ENCODE assay signal across 11 mouse cellular contexts in the genomic region with DNA sequence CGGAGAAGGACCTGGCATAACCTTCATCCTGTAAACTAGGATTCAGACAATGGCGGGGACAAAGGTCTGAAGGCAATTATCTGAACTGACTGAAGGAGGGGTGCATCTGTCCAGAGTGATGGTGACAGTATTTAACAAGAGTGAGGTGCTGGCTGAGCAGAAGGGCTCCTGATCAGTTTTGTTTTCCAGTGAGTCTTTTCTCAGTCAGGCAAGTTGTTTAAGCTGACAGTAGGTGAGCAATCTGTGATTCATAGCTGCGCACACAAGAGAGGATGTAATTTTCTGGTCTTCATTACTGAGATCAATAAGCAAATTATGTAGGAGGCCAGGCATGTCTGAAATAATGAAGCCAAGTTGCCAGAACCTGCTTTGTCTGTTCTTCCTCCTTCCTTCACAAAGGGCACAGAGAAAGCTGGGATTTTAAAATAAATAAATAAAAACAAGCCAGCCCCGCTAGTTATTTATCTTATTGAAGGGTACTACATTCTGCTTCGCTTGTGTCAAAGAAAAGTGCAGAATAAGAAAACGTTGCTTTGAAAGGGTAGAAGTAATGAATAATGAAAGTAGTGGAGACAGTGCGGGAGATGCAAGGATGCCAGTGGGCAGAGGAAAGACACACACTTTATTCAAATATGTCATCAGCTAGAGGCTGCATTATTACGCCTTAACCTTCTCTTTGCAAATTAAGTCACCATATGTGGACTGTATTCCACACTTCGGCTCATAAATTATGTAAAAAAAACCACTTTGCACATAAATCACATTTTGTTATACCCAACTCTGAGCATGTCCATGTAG.
DNase-seq lines count a peak whose midpoint lies in the region; ATAC-seq and TF ChIP-seq lines count a peak whose summit lies in the region.
"Had no signal": no experiment of that assay in that cellular context is flagged by ENCODE, and none has a peak within 500 bp of the region (broad histone marks: within the 10 kb centered on the region; RNA-seq: fewer than 3 reads in every experiment).

No protein-coding gene starts in this region.

- TF ChIP-seq CTCF in brain, embryonic 14.5 days (IDR thresholded peaks at IDR 0.05; ENCODE audit: borderline replicate concordance, extremely low read depth, insufficient read depth, insufficient read length), result no peak

- peak; percentile 61 for ATAC-seq in hindbrain, embryonic 11.5 days (ENCODE audit: low FRiP score)
- 0 out of 2 replicates have a peak, but pooled peaks have one; percentile 52 for ATAC-seq in midbrain, embryonic 12.5 days (ENCODE audit: low FRiP score, low read depth)

- WGBS in hindbrain, embryonic 11.5 days, result 53% methylated on average over 9 of the region's 9 CpGs
- WGBS in hindbrain, embryonic 10.5 days, result 63% methylated on average over 9 of the region's 9 CpGs
- WGBS in midbrain, embryonic 12.5 days, result 60% methylated on average over 9 of the region's 9 CpGs

- no peak for TF ChIP-seq POLR2A in brain, embryonic 14.5 days (IDR thresholded peaks at IDR 0.05; ENCODE audit: borderline replicate concordance, extremely low read depth, insufficient read depth, insufficient read length, poor library complexity, severe bottlenecking)

- H3K4me1 ChIP-seq in hindbrain, embryonic 11.5 days (replicated peaks; ENCODE audit: control insufficient read depth, insufficient read depth, low read length), result no peaks in the 10 kb centered on the region
- 0 out of 2 replicates have a peak, but pooled peaks cover 3% of the 10 kb centered on the region for H3K4me1 ChIP-seq in hindbrain, embryonic 10.5 days (replicated peaks)
- H3K4me1 ChIP-seq in midbrain, embryonic 12.5 days, result 0 out of 2 replicates have a peak, but pooled peaks cover 5% of the 10 kb centered on the region

- no peak overlapping the region for H3K27ac ChIP-seq in hindbrain, embryonic 11.5 days (ENCODE audit: low read depth, low read length)
- no peak overlapping the region for H3K27ac ChIP-seq in hindbrain, embryonic 10.5 days
- no peak overlapping the region for H3K27ac ChIP-seq in midbrain, embryonic 12.5 days (replicated peaks)
- H3K27ac ChIP-seq: liver, embryonic 14.5 days had no signal

- H3K9me3 ChIP-seq in hindbrain, embryonic 11.5 days (ENCODE audit: control insufficient read depth, low read length), result no peaks in the 10 kb centered on the region
- no peaks in the 10 kb centered on the region for H3K9me3 ChIP-seq in hindbrain, embryonic 10.5 days
- no peaks in the 10 kb centered on the region for H3K9me3 ChIP-seq in midbrain, embryonic 12.5 days

- no peaks in the 10 kb centered on the region for H3K36me3 ChIP-seq in hindbrain, embryonic 11.5 days (ENCODE audit: control insufficient read depth, insufficient read depth, low read length)
- H3K36me3 ChIP-seq in hindbrain, embryonic 10.5 days, result no peaks in the 10 kb centered on the region
- H3K36me3 ChIP-seq in midbrain, embryonic 12.5 days, result no peaks in the 10 kb centered on the region

- DNase-seq in hindbrain, embryonic 11.5 days (ENCODE audit: low spot score), result peak; percentile 6
- no peak for DNase-seq in hindbrain, embryonic 10.5 days (ENCODE audit: low spot score)
- DNase-seq in Muller cell, postnatal 12 days (ENCODE audit: inconsistent ontology term), result peak; percentile 18
- peak; percentile 55 for DNase-seq in brain, embryonic 14.5 days (ENCODE audit: low read depth)
- DNase-seq in urinary bladder, postnatal 36 days (ENCODE audit: low spot score in 2 of 2), result no peak
- DNase-seq in right cerebral cortex, postnatal 14 days, result no peak
- DNase-seq: cerebellum, postnatal 10 days; kidney, adult 8-10 months had no signal

- no peak overlapping the region for H3K4me3 ChIP-seq in hindbrain, embryonic 11.5 days (ENCODE audit: low read depth, low read length)
- no peak overlapping the region for H3K4me3 ChIP-seq in hindbrain, embryonic 10.5 days
- H3K4me3 ChIP-seq in midbrain, embryonic 12.5 days, result no peak overlapping the region
- H3K4me3 ChIP-seq: erythroblast, embryonic 14.5 days had no signal

- no peak overlapping the region for H3K9ac ChIP-seq in hindbrain, embryonic 11.5 days (ENCODE audit: low read depth, low read length)
- H3K9ac ChIP-seq in midbrain, embryonic 12.5 days (replicated peaks), result no peak overlapping the region
- H3K9ac ChIP-seq: liver, embryonic 14.5 days had no signal

- no peak overlapping the region for H3K4me2 ChIP-seq in hindbrain, embryonic 11.5 days (replicated peaks; ENCODE audit: low read depth, low read length)
- H3K4me2 ChIP-seq in midbrain, embryonic 12.5 days (replicated peaks), result peak overlapping the region; percentile 17; the same call in 1 of the 2 replicates

- no peaks in the 10 kb centered on the region for H3K27me3 ChIP-seq in hindbrain, embryonic 11.5 days (ENCODE audit: control insufficient read depth, insufficient read depth, low read length)
- no peaks in the 10 kb centered on the region for H3K27me3 ChIP-seq in hindbrain, embryonic 10.5 days (ENCODE audit: insufficient read depth, poor library complexity, severe bottlenecking)
- no peaks in the 10 kb centered on the region for H3K27me3 ChIP-seq in midbrain, embryonic 12.5 days

Comparison
In these comparisons a context has a peak if more than half of its experiments do, and no peak if none do; other contexts are left out.
1. DNase-seq: peak in hindbrain, embryonic 11.5 days (single experiment), Muller cell, postnatal 12 days (single experiment) and brain, embryonic 14.5 days (single experiment); none in hindbrain, embryonic 10.5 days (single experiment), urinary bladder, postnatal 36 days (0 of 2) and right cerebral cortex, postnatal 14 days (single experiment).